Mouse (Mus musculus) myocyte (in vitro differentiated cells): Measurements from ENCODE around the gene Zbp1. TPM values are rescaled to one million over a fixed set of nuclear protein-coding genes. Genes with fewer than 3 reads are reported as not detected.

Source experiments
- H3K27me3 ChIP-seq: one replicate; pipeline ENCODE4 v1.6.1; 2011; ENCODE audit not compliant: control insufficient read depth, insufficient read depth, insufficient read length
- H3K36me3 ChIP-seq: one replicate; pipeline ENCODE4 v1.6.1; 2011; ENCODE audit not compliant: control insufficient read depth, insufficient read depth
- H3K4me2 ChIP-seq: one replicate; pipeline ENCODE4 v1.6.1; 2011; ENCODE audit warnings: low read depth, control low read depth
- H3K4me3 ChIP-seq: one replicate; pipeline ENCODE4 v1.5.1; 2011; ENCODE audit warnings: mild to moderate bottlenecking, control low read depth, moderate library complexity
- H3K79me2 ChIP-seq: one replicate; pipeline ENCODE4 v1.6.1; 2011; ENCODE audit not compliant: control insufficient read depth, insufficient read depth
- H3ac ChIP-seq: one replicate; pipeline ENCODE4 v1.6.1; 2011; ENCODE audit not compliant: control insufficient read depth, insufficient read length
- CEBPB ChIP-seq: IDR thresholded peaks from 2 replicates; pipeline ENCODE4 v1.6.1; 2011; ENCODE audit warnings: mild to moderate bottlenecking, moderate library complexity; ENCODE audit not compliant: poor library complexity, insufficient read depth, severe bottlenecking
- E2F4 ChIP-seq: IDR thresholded peaks from one replicate; pipeline ENCODE4 v1.6.1; 2011; ENCODE audit warnings: mild to moderate bottlenecking, control low read depth, moderate library complexity; ENCODE audit not compliant: insufficient read depth
- MAX ChIP-seq: IDR thresholded peaks from one replicate; pipeline ENCODE4 v1.6.1; 2011; ENCODE audit warnings: low read depth, mild to moderate bottlenecking, control low read depth
- MYOD1 ChIP-seq, 3 experiments: IDR thresholded peaks; one replicate each; pipeline ENCODE4 v1.6.1; 2011; ENCODE audit warnings: control low read depth in 2 of 3, low read depth in 2 of 3, mild to moderate bottlenecking in 2 of 3, moderate library complexity in 1 of 3; ENCODE audit not compliant: insufficient read length in 2 of 3, control insufficient read depth in 1 of 3
- MYOG ChIP-seq, 3 experiments: IDR thresholded peaks; one replicate each; pipeline ENCODE4 v1.6.1; 2011; ENCODE audit warnings: control low read depth in 2 of 3, low read depth in 2 of 3, mild to moderate bottlenecking in 2 of 3; ENCODE audit not compliant: insufficient read length in 2 of 3, control insufficient read depth in 1 of 3, insufficient read depth in 1 of 3
- POLR2A ChIP-seq: IDR thresholded peaks from one replicate; pipeline ENCODE4 v1.6.1; 2011; ENCODE audit warnings: low read depth, mild to moderate bottlenecking, control low read depth, moderate library complexity; ENCODE audit not compliant: insufficient read length
- POLR2AphosphoS2 ChIP-seq: IDR thresholded peaks from one replicate; pipeline ENCODE4 v1.6.1; 2011; ENCODE audit warnings: low read depth, control low read depth; ENCODE audit not compliant: insufficient read length
- REST ChIP-seq: IDR thresholded peaks from one replicate; pipeline ENCODE4 v1.6.1; 2011; ENCODE audit warnings: mild to moderate bottlenecking, control low read depth, moderate library complexity; ENCODE audit not compliant: insufficient read depth, insufficient read length
- SRF ChIP-seq: IDR thresholded peaks from one replicate; pipeline ENCODE4 v1.6.1; 2011; ENCODE audit warnings: low read depth; ENCODE audit not compliant: control insufficient read depth, insufficient read length
- TCF12 ChIP-seq: IDR thresholded peaks from one replicate; pipeline ENCODE4 v1.6.1; 2011; ENCODE audit warnings: mild to moderate bottlenecking, control low read depth; ENCODE audit not compliant: poor library complexity, insufficient read depth, severe bottlenecking
- TCF3 ChIP-seq: IDR thresholded peaks from one replicate; pipeline ENCODE4 v1.6.1; 2011; ENCODE audit warnings: low read depth, control low read depth; ENCODE audit not compliant: insufficient read length
- USF1 ChIP-seq: IDR thresholded peaks from one replicate; pipeline ENCODE4 v1.6.1; 2011; ENCODE audit warnings: low read depth, mild to moderate bottlenecking, control low read depth, moderate library complexity
- polyA plus RNA-seq: library from polyadenylated mRNA; unstranded; fragments of >200 nt; fragmentation: generic; extraction: Trizol; gene quantifications from one replicate; pipeline ENCODE4 v1.2.1, GENCODE M21; 2012; ENCODE audit warnings: missing spikeins

The Zbp1 gene
- polyA plus RNA-seq, 1 experiment, result 1.1 TPM

- no peak overlapping the region for H3ac ChIP-seq
- TF ChIP-seq MYOG (IDR thresholded peaks at IDR 0.05; ENCODE audit: control insufficient read depth in 1 of 3, insufficient read depth in 1 of 3, insufficient read length in 2 of 3, low read depth in 2 of 3) (no peak), USF1 (no peak), POLR2AphosphoS2 (no peak), TCF3 (no peak), SRF (no peak), E2F4 (no peak), TCF12 (no peak), MYOD1 (IDR thresholded peaks at IDR 0.05; ENCODE audit: control insufficient read depth in 1 of 3, insufficient read length in 2 of 3, low read depth in 2 of 3) (no peak), MAX (no peak), CEBPB (no peak), POLR2A (no peak)
- H3K4me2 ChIP-seq, result no peak overlapping the region
- H3K27me3 ChIP-seq, result peaks cover 33% of the 10 kb centered on the region
- H3K4me3 ChIP-seq, result no peak overlapping the region
- no peaks in the 10 kb centered on the region for H3K36me3 ChIP-seq
- no peaks in the 10 kb centered on the region for H3K79me2 ChIP-seq
Measured at GRCm38 (mm10) chr2:173164946-173165345, 53.8 kb downstream of the Zbp1 start.

GRCm38 (mm10) chr2:173164358-173164757 lies 54.4 kb downstream of the Zbp1 start:
- Histone ChIP-seq H3K36me3 (no peaks in the 10 kb centered on the region), H3K4me3 (no peak overlapping the region), H3K79me2 (no peaks in the 10 kb centered on the region), H3K27me3 (peaks cover 34% of the 10 kb centered on the region), H3ac (no peak overlapping the region), H3K4me2 (no peak overlapping the region)
- TF ChIP-seq POLR2A (no peak), TCF12 (no peak), MYOD1 (IDR thresholded peaks at IDR 0.05; ENCODE audit: control insufficient read depth in 1 of 3, insufficient read length in 2 of 3, low read depth in 2 of 3) (no peak), MYOG (IDR thresholded peaks at IDR 0.05; ENCODE audit: control insufficient read depth in 1 of 3, insufficient read depth in 1 of 3, insufficient read length in 2 of 3, low read depth in 2 of 3) (no peak), MAX (no peak), USF1 (no peak), REST (no peak), E2F4 (no peak), SRF (no peak), TCF3 (no peak), POLR2AphosphoS2 (no peak)

- Histone ChIP-seq H3ac (no peak overlapping the region), H3K4me2 (no peak overlapping the region), H3K79me2 (no peaks in the 10 kb centered on the region), H3K4me3 (no peak overlapping the region), H3K27me3 (peaks cover 39% of the 10 kb centered on the region), H3K36me3 (no peaks in the 10 kb centered on the region)
- TF ChIP-seq REST (no peak), SRF (no peak), E2F4 (no peak), POLR2AphosphoS2 (no peak)
Measured at GRCm38 (mm10) chr2:173163380-173163779, 55.3 kb downstream of the Zbp1 start.

GRCm38 (mm10) chr2:173159354-173160311 lies 59.1 kb downstream of the Zbp1 start:
- H3K36me3 ChIP-seq, result no peaks in the 10 kb centered on the region
- no peaks in the 10 kb centered on the region for H3K79me2 ChIP-seq
- H3ac ChIP-seq, result no peak overlapping the region
- peaks cover 36% of the 10 kb centered on the region for H3K27me3 ChIP-seq
- no peak overlapping the region for H3K4me2 ChIP-seq
- no peak overlapping the region for H3K4me3 ChIP-seq
- TF ChIP-seq MAX (no peak), POLR2AphosphoS2 (no peak), USF1 (no peak), E2F4 (no peak), SRF (no peak)

GRCm38 (mm10) chr2:173158390-173159055 lies 60.2 kb downstream of the Zbp1 start:
- H3K36me3 ChIP-seq, result no peaks in the 10 kb centered on the region
- no peak overlapping the region for H3K4me3 ChIP-seq
- no peaks in the 10 kb centered on the region for H3K79me2 ChIP-seq
- no peak for TF ChIP-seq E2F4
- TF ChIP-seq POLR2AphosphoS2, result no peak
- no peak for TF ChIP-seq MYOD1 (IDR thresholded peaks at IDR 0.05; ENCODE audit: control insufficient read depth in 1 of 3, insufficient read length in 2 of 3, low read depth in 2 of 3)
- no peak for TF ChIP-seq USF1
- TF ChIP-seq REST, result no peak
- no peak for TF ChIP-seq SRF
- no peak for TF ChIP-seq MYOG (IDR thresholded peaks at IDR 0.05; ENCODE audit: control insufficient read depth in 1 of 3, insufficient read depth in 1 of 3, insufficient read length in 2 of 3, low read depth in 2 of 3)
- no peak for TF ChIP-seq TCF12
- no peak for TF ChIP-seq TCF3
- TF ChIP-seq POLR2A, result no peak
- TF ChIP-seq CEBPB, result no peak
- no peak for TF ChIP-seq MAX
- H3K27me3 ChIP-seq, result peaks cover 41% of the 10 kb centered on the region
- no peak overlapping the region for H3ac ChIP-seq
- H3K4me2 ChIP-seq, result no peak overlapping the region
